ENCODE assay signal across 8 mouse cellular contexts in genomic region chr5:125081318-125082101, GRCm38 (mm10).
A peak's percentile ranks its signal among the peaks of the same experiment; 100 is the strongest.
DNase-seq lines count a peak whose midpoint lies in the region; ATAC-seq lines count a peak whose summit lies in the region.

No protein-coding gene starts in this region.

- DNase-seq in adrenal gland, postnatal 14 days: peak; percentile 97
- peak; percentile 78 to 91 for DNase-seq in cerebellum, postnatal 4 days (ENCODE audit: low spot score in 2 of 2)
- DNase-seq in gastrocnemius, postnatal 25 days: peak; percentile 89
- peak; percentile 65 for DNase-seq in intestine, embryonic 14.5 days (ENCODE audit: low spot score)
- peak; percentile 51 to 92 for DNase-seq in left cerebral cortex, postnatal 10 days (ENCODE audit: extremely low spot score in 1 of 2, low spot score in 2 of 2)
- peak; percentile 59 for DNase-seq in urinary bladder, postnatal 10 days (ENCODE audit: low spot score)

- WGBS in intestine, embryonic 14.5 days: 56% methylated on average over 21 of the region's 21 CpGs
- 55% methylated on average over 21 of the region's 21 CpGs for WGBS in midbrain, embryonic 15.5 days

- H3K9me3 ChIP-seq in intestine, embryonic 14.5 days (ENCODE audit: control insufficient read depth, low read length): no peaks in the 10 kb centered on the region
- no peaks in the 10 kb centered on the region for H3K9me3 ChIP-seq in midbrain, embryonic 15.5 days

- H3K27ac ChIP-seq in intestine, embryonic 14.5 days (ENCODE audit: low read depth): peak overlapping the region; percentile 43; the same call in 1 of the 2 replicates
- H3K27ac ChIP-seq in midbrain, embryonic 15.5 days: peak overlapping the region; percentile 75

- H3K27me3 ChIP-seq in intestine, embryonic 14.5 days (replicated peaks; ENCODE audit: control insufficient read depth, insufficient read depth, low read length): no peaks in the 10 kb centered on the region
- H3K27me3 ChIP-seq in midbrain, embryonic 15.5 days (replicated peaks): no peaks in the 10 kb centered on the region

- peaks cover 96% of the 10 kb centered on the region for H3K36me3 ChIP-seq in intestine, embryonic 14.5 days (ENCODE audit: control insufficient read depth, insufficient read depth, low read length)
- peaks cover 23% of the 10 kb centered on the region for H3K36me3 ChIP-seq in midbrain, embryonic 15.5 days (replicated peaks)

- no peak overlapping the region for H3K9ac ChIP-seq in intestine, embryonic 14.5 days (ENCODE audit: low read length)
- no peak overlapping the region for H3K9ac ChIP-seq in midbrain, embryonic 15.5 days

- ATAC-seq in intestine, embryonic 14.5 days (replicated peaks; ENCODE audit: low FRiP score, low TSS enrichment, low read depth): peak; percentile 56
- peak; percentile 74 for ATAC-seq in midbrain, embryonic 15.5 days (replicated peaks)
- ATAC-seq in activated CD4-positive, CD25-positive, alpha-beta regulatory T cell, adult 4 months: no peak

- no peak overlapping the region for H3K4me2 ChIP-seq in intestine, embryonic 14.5 days (ENCODE audit: low read length)
- no peak overlapping the region for H3K4me2 ChIP-seq in midbrain, embryonic 15.5 days

- H3K4me1 ChIP-seq in intestine, embryonic 14.5 days (replicated peaks; ENCODE audit: control insufficient read depth, insufficient read depth, low read length): peaks cover 13% of the 10 kb centered on the region
- H3K4me1 ChIP-seq in midbrain, embryonic 15.5 days: peaks cover 15% of the 10 kb centered on the region

- intact Hi-C loops in left cerebral cortex, postnatal 10 days (cut with DNase I): no loop called here

- H3K4me3 ChIP-seq in intestine, embryonic 14.5 days (ENCODE audit: low read depth, low read length): no peak overlapping the region
- no peak overlapping the region for H3K4me3 ChIP-seq in midbrain, embryonic 15.5 days
